Mouse (Mus musculus): ENCODE measurements around the gene Mrln. TPM values are rescaled to one million over a fixed set of nuclear protein-coding genes. Genes with fewer than 3 reads are reported as not detected.

Gene Mrln
- 1 to 10 TPM; 3.0 to 3.8 TPM for total RNA-seq (2021)

DNA sequence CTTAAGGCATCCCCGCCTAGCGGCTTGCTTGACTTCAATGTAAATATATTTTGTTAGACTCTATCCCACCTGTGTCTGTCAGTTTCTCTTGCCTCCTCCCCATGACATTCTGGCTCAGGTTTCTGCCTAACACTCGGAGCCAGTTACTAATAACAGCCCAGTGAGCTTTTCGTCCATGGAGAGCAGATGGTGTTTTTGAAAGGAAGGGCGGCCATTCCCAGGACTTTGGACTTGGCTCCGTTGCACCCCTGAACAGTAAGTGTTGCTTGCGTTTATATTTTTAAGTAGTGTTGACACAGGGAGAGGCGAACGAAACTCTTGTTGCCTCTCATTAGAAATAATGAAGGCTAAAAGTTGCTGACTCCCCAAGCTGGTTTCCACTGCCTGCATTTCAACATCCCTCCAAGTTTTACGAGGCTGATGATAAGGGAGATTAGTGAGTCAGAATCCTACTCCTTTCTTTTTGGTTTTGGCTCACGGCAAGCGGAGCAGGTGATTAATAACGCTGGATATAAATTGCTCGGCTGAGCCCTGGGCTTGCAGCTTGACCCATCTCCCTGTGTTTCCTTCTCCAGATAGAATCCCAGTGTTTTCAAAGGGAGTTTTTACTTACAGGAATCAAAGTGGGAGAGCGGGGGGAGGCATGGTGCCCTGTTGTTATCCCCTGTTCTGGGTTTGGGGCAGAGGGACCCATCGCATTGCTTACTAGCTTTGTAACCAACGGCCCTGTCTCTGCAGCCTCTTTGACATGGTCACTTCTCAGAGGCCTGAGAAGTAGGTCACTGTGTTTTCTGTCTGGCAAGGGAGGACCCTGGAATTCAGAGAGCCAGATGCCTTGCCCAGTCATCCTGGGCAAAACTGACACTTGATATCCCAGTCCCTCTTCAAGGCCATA, at the start of gene Mrln:
Gene Mrln, plus strand, starts transcription at position 160 of the 895 bp plus-strand sequence.
- DNase-seq (ENCODE audit: low spot score): no peak
- intact Hi-C loops (cut with DNase I): no loop called here

- DNase-seq (ENCODE audit: low spot score): no peak
- intact Hi-C loops (cut with DNase I): no loop called here
These were observed 47.9 kb upstream of the Mrln start for GRCm38 (mm10) chr10:70156431-70157165.

DNA sequence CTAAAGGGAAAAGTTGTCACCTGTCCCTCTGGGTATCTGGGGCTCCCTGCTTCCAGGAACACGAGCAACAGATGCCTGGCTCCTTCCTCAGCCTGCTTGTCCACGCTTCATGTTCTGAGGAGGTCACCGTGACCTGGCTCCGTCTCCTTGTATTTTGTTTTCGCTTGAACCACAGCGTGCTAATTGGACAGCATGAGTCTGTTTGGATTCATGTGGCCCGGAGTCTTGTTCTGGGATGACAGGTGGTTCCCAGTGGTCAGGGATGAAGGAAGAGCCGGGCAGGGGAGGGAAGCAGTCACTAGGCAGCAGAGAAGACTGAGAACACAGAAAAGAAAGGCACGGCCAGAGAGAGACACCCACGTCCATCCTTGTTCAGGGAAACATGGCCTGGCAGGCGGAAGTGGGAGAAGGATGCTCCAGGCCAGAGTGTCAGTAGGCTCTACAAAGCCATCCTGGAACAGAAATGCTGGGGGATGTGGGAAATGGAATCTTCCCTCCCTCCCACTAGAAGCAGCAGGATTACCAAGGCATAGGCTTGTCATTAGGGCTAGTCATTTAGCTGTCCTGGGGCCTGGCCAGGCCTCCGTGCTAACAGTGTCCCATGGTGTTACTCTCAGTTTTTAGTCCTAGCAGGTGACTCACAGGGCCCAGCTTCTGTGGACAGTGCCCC, 44.7 kb upstream of the Mrln start:
- intact Hi-C loops (cut with DNase I): no loop called here
- no peak for DNase-seq (ENCODE audit: low spot score)

DNA sequence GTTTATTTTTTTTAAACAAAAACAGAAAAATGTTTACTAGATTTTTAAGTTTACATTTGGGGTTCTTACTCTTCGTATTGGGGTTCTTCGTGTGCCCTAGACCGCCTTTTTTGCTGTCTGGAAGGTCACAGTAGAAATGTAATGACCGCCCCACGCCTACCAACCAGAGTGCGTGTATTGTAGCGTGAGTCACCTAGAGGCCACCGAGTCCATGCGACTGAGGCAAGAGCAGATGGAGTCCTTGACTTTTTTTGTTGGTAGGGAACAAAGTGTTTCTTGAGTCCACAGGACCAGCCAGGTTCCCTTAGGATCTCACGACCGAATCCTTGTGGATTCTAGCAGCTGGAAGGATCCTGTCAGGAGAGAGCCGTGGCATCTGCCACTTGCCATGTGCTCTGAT, 43.7 kb upstream of the Mrln start:
- intact Hi-C loops (cut with DNase I): no loop called here

DNA sequence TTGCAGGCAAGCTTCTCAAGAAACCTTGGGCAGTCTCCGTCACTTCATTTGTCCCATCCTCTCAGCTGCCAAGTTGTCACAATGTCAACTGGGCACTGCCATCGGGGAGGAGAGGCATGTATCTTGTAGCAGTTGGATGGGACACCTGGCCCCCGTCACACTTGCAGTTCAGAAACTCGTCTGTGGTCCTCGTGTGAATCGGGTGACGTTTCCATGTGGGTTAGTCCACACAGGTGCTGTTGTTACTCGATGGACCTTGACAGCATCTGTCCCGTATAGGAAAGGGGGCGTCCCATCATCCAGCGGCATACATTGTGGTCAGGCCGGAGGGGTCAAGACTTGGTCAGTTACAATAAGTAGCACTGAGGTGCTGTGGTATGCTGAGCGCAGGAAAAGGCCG, 43.0 kb upstream of the Mrln start:
- intact Hi-C loops (cut with DNase I): no loop called here

More for the DNA sequence above, 43.7 kb upstream of the Mrln start:
- no peak for DNase-seq (ENCODE audit: low spot score)

DNA sequence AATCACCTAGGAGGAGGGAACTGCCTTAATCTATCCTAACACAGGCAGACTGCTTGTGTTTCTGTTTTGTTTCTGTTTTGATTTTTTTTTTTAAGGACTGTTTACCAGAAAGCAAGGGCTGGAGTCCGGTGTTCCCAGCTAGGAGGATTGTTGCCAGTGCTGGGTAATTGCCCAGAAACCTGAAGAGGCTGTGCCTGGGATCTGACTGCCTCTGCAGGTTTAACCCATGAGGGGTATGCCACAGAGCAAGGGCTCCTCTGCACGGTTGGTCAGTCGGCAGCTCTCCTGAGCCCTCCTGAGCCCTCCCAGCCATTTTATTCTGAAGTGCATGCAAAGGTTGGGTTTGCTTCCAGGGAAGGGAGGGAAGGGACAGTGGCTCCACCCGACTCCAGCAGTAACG, 40.8 kb upstream of the Mrln start:
- intact Hi-C loops (cut with DNase I): no loop called here
- no peak for DNase-seq (ENCODE audit: low spot score)

More for the DNA sequence above, 43.0 kb upstream of the Mrln start:
- DNase-seq (ENCODE audit: low spot score): no peak

GRCm38 (mm10) chr10:70165877-70166276, 38.6 kb upstream of the Mrln start:
- intact Hi-C loops (cut with DNase I): no loop called here
- no peak for DNase-seq (ENCODE audit: low spot score)

DNA sequence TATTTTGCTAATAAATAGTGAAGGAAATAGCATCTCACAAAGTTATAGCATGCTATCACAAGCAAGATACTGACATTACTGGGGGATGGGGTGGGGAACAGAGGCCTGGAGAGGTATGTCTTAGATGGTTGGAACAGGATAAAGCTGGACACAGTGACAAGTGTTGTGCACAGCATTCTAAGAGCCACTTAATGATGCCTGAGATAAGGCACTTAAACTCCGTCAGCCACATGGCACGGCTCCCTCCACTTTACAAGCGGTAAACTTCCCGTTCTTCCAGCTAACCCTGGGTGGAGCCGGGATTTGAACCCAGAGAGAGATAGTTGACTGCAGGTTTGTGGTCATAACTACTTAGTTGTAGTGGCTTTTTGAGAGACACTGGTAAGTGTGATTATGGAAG, 38.0 kb upstream of the Mrln start:
- DNase-seq (ENCODE audit: low spot score): no peak
- intact Hi-C loops (cut with DNase I): no loop called here

GRCm38 (mm10) chr10:70167625-70168024, 36.8 kb upstream of the Mrln start:
- intact Hi-C loops (cut with DNase I): no loop called here
- DNase-seq (ENCODE audit: low spot score): no peak

DNA sequence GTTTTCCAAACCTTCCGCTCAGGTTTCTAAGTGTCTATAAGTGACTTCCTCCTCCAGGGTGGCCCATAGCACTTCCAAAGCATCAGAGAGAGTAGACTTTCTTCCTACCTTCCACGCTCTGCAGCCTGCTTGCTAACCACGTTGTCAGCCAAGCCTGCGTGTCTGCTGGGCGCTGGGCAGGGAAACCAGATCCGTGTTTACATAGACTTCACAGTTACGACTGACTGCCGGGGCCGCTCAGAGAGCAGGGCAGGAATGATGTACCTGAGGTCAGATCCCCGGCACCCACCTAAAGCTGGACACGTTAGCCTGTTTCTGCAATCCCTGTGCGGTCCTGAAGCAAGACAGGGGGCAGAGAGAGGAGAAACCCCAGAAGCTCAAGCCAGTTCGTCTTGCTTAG, 36.1 kb upstream of the Mrln start:
- intact Hi-C loops (cut with DNase I): no loop called here
- no peak for DNase-seq (ENCODE audit: low spot score)

DNA sequence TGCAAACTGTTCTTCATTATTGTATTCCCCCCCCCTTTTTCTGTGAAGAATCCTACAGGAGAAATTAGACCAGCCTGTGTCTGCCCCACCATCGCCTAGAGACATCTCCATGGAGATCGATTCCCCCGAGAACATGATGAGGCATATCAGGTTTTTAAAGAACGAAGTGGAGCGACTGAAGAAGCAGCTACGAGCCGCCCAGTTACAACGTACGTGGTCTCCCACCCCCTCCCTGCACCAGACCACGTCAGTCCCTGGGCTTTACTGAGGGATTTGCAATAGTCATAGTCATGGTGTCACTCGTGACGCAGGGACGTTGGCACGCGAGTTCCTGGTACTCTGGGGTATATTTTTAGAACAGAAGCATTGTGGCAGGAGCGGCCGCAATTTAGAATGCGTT, 35.4 kb upstream of the Mrln start:
- no peak for DNase-seq (ENCODE audit: low spot score)
- intact Hi-C loops (cut with DNase I): no loop called here

DNA sequence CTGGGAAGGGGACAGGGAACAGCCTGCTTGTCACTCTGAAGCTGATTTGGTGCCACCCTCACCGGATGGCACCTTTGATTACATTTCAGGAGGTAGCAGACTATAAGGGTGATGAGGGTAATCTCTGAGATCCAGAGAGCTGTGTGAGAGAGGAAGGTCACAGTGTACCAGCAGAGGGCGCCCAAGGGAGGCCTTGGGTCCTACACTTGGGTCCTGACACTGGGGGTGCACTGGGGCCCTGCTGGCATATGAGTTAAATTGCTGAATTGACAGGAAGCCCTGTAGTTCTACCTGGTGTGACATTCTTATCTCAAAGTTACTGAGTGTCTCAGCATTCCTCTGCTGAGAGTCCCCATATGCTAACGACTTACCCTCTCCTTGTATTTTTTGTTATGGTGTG, 31.1 kb upstream of the Mrln start:
- intact Hi-C loops (cut with DNase I): loop anchor here (2.0 to 10.0 kb wide), 4 partner anchors 76 to 299 kb away; partner anchors contain the start of gene Ccdc6

GRCm38 (mm10) chr10:70174494-70175190, 29.8 kb upstream of the Mrln start:
- DNase-seq (ENCODE audit: low spot score): no peak
- intact Hi-C loops (cut with DNase I): loop anchor here (5.0 to 10.0 kb wide), 3 partner anchors 77 to 300 kb away; partner anchors contain the start of gene Ccdc6

More for the DNA sequence above, 31.1 kb upstream of the Mrln start:
- DNase-seq (ENCODE audit: low spot score): no peak

DNA sequence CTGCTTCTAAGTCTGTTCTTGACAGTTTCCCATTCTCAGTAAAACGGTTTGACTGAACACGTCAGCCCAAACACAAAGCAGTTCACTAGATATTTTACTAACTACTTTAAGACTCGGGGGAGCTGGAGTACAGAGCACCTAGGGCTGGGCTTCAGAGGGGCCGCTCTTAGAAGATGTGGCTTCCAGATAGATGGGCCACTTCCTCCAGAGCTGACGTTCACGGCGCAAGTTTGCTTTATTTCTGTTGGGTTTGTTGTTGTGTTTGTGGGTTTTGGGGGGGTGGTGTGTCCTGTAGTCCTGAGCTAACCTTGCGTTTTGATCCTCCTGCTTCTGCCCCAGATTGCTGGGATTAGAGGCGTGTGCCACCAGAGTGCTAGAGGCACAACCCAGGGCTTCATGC, 23.7 kb upstream of the Mrln start:
- DNase-seq (ENCODE audit: low spot score): no peak
- intact Hi-C loops (cut with DNase I): loop anchor here (5.0 kb wide), 1 partner anchor 33 kb away; no protein-coding TSS in a partner anchor

- intact Hi-C loops (cut with DNase I): loop anchor here (5.0 kb wide), 1 partner anchor 34 kb away; no protein-coding TSS in a partner anchor
- no peak for DNase-seq (ENCODE audit: low spot score)
These were observed 23.0 kb upstream of the Mrln start for GRCm38 (mm10) chr10:70181279-70181972.

GRCm38 (mm10) chr10:70183210-70184080, 21.0 kb upstream of the Mrln start:
- intact Hi-C loops (cut with DNase I): loop anchor here (5.0 kb wide), 1 partner anchor 36 kb away; no protein-coding TSS in a partner anchor
- DNase-seq (ENCODE audit: low spot score): peak; percentile 54

DNA sequence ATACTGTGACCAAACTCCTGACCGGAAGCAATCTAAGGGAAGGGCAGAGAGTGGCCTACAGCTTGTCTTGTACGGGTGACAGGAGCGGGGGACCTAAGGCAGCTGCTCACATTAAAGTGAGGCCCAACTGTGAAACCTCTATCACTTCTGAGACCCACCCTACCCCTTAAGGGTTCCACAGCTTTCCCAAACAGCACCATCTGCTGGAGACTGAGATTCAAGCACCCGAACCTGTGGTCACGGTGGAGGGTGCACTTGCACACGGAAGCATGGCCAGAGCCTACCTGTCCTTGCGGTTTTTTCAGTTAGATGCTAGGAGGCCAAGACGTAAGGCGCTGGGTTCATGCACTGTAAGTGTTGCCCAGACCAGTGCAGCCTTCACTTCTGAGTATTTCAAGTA, 18.3 kb upstream of the Mrln start:
- DNase-seq (ENCODE audit: low spot score): no peak
- intact Hi-C loops (cut with DNase I): no loop called here

GRCm38 (mm10) chr10:70186586-70186985, 17.9 kb upstream of the Mrln start:
- intact Hi-C loops (cut with DNase I): no loop called here
- DNase-seq (ENCODE audit: low spot score): no peak

Measured in heart, postnatal 25 days (tissue).